Comparison of ENCODE assay signal across 21 mouse cellular contexts in the genomic region with DNA sequence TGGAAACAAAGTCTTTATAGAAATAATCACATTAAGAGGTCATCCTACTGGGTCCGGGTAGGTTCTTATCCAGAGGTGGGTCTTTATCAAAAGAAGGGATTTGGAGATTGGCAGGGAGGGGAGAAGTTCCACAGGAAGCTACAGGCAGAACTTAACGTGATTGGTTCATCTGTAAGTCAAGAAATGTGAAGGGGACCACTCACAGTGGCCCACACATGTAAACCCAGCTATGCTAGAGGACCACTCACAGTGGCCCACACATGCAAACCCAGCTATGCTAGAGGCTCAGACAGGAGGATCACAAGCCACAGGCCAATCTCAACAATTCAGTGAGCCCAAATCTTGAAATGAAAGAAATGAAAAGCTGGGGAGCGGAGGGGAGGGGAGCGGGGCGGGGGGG.
DNase-seq lines count a peak whose midpoint lies in the region; TF ChIP-seq lines count a peak whose summit lies in the region.
"Had no signal": no experiment of that assay in that cellular context is flagged by ENCODE, and none has a peak within 500 bp of the region (broad histone marks: within the 10 kb centered on the region; RNA-seq: fewer than 3 reads in every experiment).

No protein-coding gene starts in this region.

- H3K4me1 ChIP-seq in MEL (ENCODE audit: control insufficient read depth in 1 of 2, insufficient read depth in 2 of 2, low read length in 2 of 2): no peaks in the 10 kb centered on the region
- H3K4me1 ChIP-seq: embryonic facial prominence, embryonic 12.5 days had no signal

- H3K9me3 ChIP-seq in MEL (replicated peaks; ENCODE audit: insufficient read depth, low read length): no peaks in the 10 kb centered on the region
- H3K9me3 ChIP-seq: embryonic facial prominence, embryonic 10.5 days; embryonic facial prominence, embryonic 12.5 days; forebrain, embryonic 13.5 days; forebrain, embryonic 15.5 days; G1E had no signal

- no peak for TF ChIP-seq POLR2A in MEL (IDR thresholded peaks at IDR 0.05; ENCODE audit: control insufficient read depth in 1 of 2, insufficient read depth in 1 of 2, low read depth in 1 of 2, low read length in 2 of 2, poor library complexity in 1 of 2)

- peaks cover 0 to 2% of the 10 kb centered on the region in 2 experiments; a peak in 1 of 4 replicates for H3K27me3 ChIP-seq in MEL (ENCODE audit: control insufficient read depth in 1 of 2, insufficient read depth in 2 of 2, low read length in 2 of 2)
- H3K27me3 ChIP-seq: embryonic facial prominence, embryonic 12.5 days; forebrain, embryonic 13.5 days; forebrain, embryonic 15.5 days had no signal

- no peak for TF ChIP-seq EP300 in MEL (IDR thresholded peaks at IDR 0.05; ENCODE audit: low read depth in 1 of 2, low read length in 2 of 2)

- no peaks in the 10 kb centered on the region for H3K79me2 ChIP-seq in MEL (ENCODE audit: control insufficient read depth, insufficient read depth, low read length, poor library complexity)

- intact Hi-C loops in heart, postnatal 10 days (cut with DNase I): no loop called here
- intact Hi-C loops in left cerebral cortex, postnatal 36 days (cut with DNase I): no loop called here

- H3K27ac ChIP-seq in MEL (ENCODE audit: control insufficient read depth, low read depth, low read length): no peak overlapping the region
- H3K27ac ChIP-seq: embryonic facial prominence, embryonic 10.5 days; embryonic facial prominence, embryonic 12.5 days; forebrain, embryonic 13.5 days; forebrain, embryonic 15.5 days had no signal

- H3K36me3 ChIP-seq in MEL (ENCODE audit: control insufficient read depth in 1 of 2, insufficient read depth in 2 of 2, low read length in 2 of 2): no peaks in the 10 kb centered on the region
- H3K36me3 ChIP-seq: embryonic facial prominence, embryonic 10.5 days; embryonic facial prominence, embryonic 12.5 days; forebrain, embryonic 15.5 days; G1E had no signal

- peak; percentile 58 for DNase-seq in heart, adult 11 months
- DNase-seq in heart, postnatal 10 days: no peak
- DNase-seq in MEL (ENCODE audit: low read depth, low spot score) (peak; percentile 32), WW6 (ENCODE audit: low read depth, low spot score) (peak; percentile 13)
- DNase-seq in left cerebral cortex, postnatal 36 days (ENCODE audit: low spot score in 2 of 2): no peak
- no peak for DNase-seq in right cerebral cortex, postnatal 14 days
- DNase-seq: adrenal gland, adult 2 months; adrenal gland, postnatal 10 days; adrenal gland, postnatal 25 days; cerebellum, adult 11 months; cerebellum, adult 18-20 months; cerebellum, adult 8-10 months; cerebellum, adult 9-11 months; cerebellum, postnatal 14 days; cerebellum, postnatal 36 days; forebrain, postnatal 0 days had no signal

- TF ChIP-seq CTCF in MEL (IDR thresholded peaks at IDR 0.05 in 2 of 3, conservative IDR thresholded peaks at IDR 0.05 in 1 of 3; ENCODE audit: control insufficient read depth in 1 of 3, insufficient read depth in 1 of 3, low read depth in 2 of 3, low read length in 3 of 3, poor library complexity in 1 of 3, severe bottlenecking in 1 of 3): no peak

- no peak overlapping the region for H3K9ac ChIP-seq in MEL (ENCODE audit: control insufficient read depth, low read depth, low read length, poor library complexity, severe bottlenecking)
- H3K9ac ChIP-seq: embryonic facial prominence, embryonic 12.5 days; forebrain, embryonic 13.5 days; forebrain, embryonic 15.5 days; forebrain, postnatal 0 days had no signal

- no peak overlapping the region for H3K4me3 ChIP-seq in MEL (ENCODE audit: control insufficient read depth in 1 of 2, insufficient read depth in 1 of 2, low read depth in 2 of 2, low read length in 2 of 2)
- H3K4me3 ChIP-seq: embryonic facial prominence, embryonic 10.5 days; embryonic facial prominence, embryonic 12.5 days; forebrain, embryonic 13.5 days; forebrain, embryonic 15.5 days had no signal

- no peak for TF ChIP-seq RAD21 in MEL (IDR thresholded peaks at IDR 0.05; ENCODE audit: low read depth, low read length)

TF ChIP-seq in MEL, 35 proteins besides CTCF, POLR2A, EP300 and RAD21:
- TF ChIP-seq RCOR1 (IDR thresholded peaks at IDR 0.05; ENCODE audit: low read depth, low read length): no peak
- no peak for TF ChIP-seq MAZ (IDR thresholded peaks at IDR 0.05; ENCODE audit: low read depth, low read length)
- no peak for TF ChIP-seq CHD2 (IDR thresholded peaks at IDR 0.05; ENCODE audit: low read length)
- TF ChIP-seq E2F4 (IDR thresholded peaks at IDR 0.05; ENCODE audit: borderline replicate concordance, low read depth, low read length): no peak
- no peak for TF ChIP-seq NELFE (IDR thresholded peaks at IDR 0.05; ENCODE audit: low read depth, low read length)
- TF ChIP-seq MEF2A (IDR thresholded peaks at IDR 0.05; ENCODE audit: extremely low read depth, insufficient replicate concordance, low read depth, low read length, poor library complexity, severe bottlenecking): no peak
- no peak for TF ChIP-seq ETS1 (IDR thresholded peaks at IDR 0.05; ENCODE audit: low read depth, low read length)

Comparison
In these comparisons a context has a peak if more than half of its experiments do, and no peak if none do; other contexts are left out.
1. DNase-seq: peak in heart, adult 11 months (single experiment), MEL (single experiment) and WW6 (single experiment); none in heart, postnatal 10 days (0 of 2), left cerebral cortex, postnatal 36 days (0 of 2) and right cerebral cortex, postnatal 14 days (single experiment).